Mouse (Mus musculus) mouse embryonic stem cell (cell line): ENCODE measurements around the gene Primpol.
"Not testable (repeated sequence)": the region's sequence is repeated elsewhere in the genome, so short reads cannot be mapped to it uniquely, and the experiment has no call there.

Experiments
- in situ Hi-C, 2 experiments: fragments of 300-500 bp; cut with MboI; formaldehyde crosslinking; loops; 1 replicate in 1 of 2; 3 replicates in 1 of 2; pipeline ENCODE4 v1.14.3; 2019 to 2020; ENCODE audit warnings: low sequenced_read_pairs in 2 of 2, low pct_unique_long_range_greater_than_20kb in 1 of 2, mixed read lengths in 1 of 2; ENCODE audit not compliant: unreplicated experiment in 1 of 2

Gene Primpol

DNA sequence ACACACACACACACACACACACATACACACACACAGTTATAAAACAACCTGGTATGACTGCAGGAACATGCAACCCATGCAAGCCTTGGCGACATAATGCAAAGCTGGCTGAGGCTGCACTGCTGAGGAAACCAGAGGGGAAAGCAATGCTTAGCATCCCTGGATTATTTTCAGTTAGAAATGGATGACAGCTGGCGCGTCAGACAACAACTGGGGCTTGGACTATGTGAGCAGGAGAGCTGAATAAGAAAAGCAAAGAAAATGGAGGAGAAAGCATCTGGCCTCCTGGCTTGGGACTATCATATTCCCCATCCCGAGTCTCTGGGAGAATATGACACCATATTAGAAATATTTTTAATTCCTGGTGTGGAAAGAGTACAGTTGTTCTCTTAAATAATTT is 4.1 kb downstream of the Primpol start:
- in situ Hi-C loops: no loop called here

DNA sequence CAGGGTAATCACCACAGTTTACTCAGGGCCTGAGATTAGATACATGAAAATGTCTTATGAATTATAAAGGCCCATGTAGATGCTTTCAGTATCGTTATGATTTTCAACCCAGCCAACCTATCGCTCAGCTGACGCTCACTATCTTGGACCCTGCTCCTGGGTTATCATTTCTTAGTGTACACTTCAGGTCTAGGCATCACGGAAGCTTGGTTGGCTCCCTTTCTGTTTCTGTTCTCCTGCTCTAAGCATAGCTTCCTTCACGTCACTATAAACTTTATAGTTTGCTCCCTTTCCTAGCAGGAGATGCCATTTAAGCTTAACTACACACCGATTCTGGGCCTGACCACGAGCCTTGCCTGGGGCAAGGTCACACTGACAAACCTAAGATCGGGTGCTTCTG is 5.5 kb downstream of the Primpol start:
- in situ Hi-C loops: no loop called here

DNA sequence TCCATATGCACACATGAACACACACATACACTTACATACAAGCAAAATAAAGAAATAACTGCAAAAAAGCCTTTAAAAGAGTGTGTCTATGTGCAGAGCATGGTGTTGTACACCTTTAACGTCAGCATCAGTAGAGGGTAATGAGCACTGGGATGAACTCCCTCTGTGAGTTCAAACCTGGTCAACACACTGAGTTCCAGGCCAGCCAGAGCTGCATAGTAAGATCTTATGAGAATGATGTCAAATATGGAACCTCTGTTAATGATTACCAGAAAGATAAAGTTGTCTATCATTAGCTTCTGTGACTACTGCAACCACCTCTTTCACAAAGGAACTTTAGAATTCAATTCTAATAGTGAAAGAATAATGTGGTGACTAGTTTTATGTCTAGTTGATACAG is 10.1 kb downstream of the Primpol start:
- in situ Hi-C loops: no loop called here

DNA sequence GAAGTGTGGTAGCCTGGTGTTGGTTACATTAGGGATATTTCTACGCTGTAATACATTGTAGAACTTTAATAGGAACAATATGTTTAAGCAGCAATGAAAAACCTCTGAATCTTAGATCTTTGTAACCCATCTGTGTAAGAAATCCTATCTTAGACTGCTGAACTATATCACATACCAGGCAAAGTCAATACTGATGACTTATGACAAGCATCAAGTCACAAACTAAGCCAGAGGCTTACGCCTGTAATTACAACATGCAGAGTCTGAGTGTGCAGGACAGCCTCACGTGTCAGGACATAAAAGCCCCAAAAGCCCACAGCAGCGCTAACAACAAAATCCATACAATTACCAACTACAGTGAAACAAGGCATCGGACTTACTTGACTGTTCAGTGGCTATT is 13.4 kb downstream of the Primpol start:
- in situ Hi-C loops: no loop called here

DNA sequence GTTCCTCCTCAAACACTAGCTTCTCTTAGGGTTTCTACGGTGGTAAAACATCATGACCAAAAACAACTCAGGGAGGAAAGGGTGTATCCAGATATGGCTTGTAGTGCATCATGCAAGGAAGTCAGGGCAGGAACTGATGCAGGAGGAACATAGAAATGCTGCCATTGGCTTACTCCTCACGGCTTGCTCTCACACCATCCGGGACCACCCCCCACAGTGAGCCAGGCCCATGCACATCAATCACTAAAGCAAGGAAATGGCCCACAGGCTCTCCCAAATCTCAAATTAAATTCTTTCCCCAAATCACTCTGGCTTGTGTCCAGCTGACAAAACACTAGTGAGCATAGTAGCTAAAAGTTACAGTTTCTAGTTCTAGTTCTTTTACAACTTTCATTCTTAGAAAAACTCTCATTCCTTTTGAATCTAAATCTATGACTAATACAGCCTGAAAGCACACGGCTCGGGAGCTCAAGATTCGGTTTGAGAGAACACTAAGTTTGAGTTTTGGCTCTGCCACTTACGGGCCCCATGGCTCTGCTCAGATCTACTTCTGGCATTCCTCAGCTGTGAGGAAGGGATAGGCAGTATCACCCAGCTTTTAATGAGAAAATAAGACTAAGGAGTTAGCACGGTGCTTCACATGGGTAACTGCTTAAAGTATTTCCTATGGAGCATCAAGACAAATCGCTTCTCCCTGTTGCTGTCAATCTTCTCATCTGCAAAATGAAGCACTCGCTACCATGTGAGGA is 15.9 kb downstream of the Primpol start:
- in situ Hi-C loops: no loop called here

DNA sequence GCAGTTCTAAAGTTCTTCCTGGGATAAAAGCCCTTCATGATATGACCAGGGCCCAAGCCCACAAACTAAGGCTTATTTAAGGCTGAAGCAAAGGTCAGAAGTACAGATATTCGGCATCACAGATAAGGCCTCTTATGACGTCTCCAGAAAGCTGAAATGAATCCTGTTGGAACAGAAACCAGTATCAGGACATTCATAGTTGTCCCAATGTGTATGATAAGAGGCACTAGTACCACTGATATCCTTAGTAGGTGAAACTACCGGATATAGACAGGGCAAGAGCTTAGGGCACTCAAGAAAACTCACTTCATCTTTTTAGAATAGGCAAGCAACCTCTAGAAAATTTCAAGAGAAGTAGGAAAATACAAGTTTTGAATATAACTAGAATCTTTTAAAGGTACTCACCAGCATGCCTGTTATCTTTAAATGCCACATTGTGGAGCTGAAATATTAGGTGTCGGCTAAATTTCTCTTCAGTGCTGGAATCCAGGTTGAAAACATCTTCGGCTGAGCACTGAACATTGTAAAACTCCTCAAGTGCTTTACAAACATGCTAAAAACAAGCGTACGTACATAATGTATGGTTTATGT is 17.6 kb downstream of the Primpol start:
- in situ Hi-C loops: no loop called here

DNA sequence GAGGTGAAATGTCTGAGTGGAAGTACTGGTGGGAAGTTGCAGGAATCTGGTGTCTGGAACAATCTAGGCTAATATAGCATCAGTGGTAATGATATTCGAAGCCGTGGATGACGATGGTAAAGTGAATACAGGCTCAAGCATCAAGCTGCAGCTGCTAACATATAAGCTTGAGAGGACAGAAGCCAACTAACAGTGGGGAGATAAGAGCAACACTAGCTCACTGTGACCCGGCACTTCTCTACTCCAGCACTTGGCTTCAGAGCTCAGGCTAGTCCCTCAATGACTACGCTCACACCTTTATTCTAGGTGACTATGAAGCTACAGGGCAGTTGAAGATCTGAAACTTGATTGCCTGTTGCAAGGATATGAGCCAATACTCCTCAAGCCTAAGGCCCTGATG is 18.3 kb downstream of the Primpol start:
- in situ Hi-C loops: no loop called here

DNA sequence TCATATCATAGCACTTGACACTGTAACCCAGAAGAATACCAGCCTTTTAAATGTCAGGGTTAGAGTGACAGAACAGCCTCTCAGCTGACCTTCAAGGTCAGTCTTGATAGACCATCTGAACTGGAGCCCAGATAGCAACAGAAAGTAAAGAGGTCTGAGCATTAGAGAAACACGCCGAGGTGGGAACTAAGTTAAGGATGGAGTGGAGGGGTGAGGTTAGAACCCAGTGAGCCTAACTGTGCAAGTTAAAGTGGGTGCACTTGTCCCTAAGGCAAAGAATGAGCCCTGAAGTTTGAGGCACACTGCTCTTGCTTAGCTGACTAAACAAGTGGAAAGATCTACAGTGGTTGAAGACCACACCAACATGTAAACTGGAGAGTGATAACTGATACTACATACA is 18.9 kb downstream of the Primpol start:
- in situ Hi-C loops: no loop called here

DNA sequence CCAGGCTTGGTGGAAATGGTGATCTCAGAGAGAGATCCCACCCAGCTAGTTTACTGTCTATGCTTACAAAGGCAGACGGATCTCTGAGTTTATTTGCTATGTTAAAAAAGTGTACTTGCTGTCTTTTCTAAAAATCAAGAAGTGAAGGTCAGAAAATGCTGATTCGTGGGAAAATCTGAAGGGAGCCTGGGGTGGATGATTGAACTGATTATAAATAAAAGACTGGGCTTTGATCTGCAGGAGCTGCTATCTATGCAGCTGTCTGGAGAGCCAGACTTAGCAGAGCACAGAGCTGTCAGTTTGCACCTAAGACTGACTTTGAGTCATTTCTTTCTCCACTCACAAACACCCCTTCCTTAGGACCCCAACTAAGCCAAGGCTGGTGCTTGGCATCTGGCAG is 19.6 kb downstream of the Primpol start:
- in situ Hi-C loops: no loop called here

DNA sequence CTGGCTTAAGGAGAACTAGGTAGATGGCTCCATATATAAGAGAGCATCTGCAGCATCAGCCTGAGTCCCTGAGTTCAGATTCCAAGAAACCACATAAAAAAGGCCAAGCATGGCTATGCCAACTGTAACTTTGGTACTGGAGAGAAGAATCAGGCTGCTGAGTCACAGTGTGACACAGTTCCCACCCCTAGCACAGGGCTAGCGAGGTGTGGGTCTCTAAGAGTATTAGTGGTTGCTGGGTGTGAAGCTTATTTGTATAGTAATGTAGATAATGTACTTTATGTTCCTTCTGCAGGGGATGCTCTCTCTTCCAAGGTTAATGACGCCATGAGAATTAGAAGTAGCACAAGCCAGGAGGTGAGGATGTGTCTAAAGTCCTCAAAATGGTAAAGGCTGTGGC is 20.5 kb downstream of the Primpol start:
- in situ Hi-C loops: no loop called here

DNA sequence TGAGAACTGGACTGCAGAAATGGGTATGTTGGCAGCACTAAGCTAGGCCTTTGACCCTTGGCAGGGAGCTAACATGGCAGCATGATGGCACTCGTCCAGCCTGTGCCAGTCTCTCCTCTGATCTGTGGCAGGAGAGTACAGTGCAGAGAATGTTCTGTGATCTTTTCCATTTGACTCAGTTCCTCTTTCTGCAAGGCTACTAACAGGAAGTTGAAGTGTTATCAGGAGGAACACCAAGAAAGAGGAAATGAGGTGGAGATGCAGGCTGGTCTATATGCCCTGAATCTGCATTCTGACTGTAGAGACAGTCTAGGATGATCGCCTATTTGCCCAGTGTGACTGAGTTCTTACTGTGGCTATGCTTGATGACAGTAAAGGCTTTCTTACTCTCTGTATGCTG is 21.4 kb downstream of the Primpol start:
- in situ Hi-C loops: no loop called here

DNA sequence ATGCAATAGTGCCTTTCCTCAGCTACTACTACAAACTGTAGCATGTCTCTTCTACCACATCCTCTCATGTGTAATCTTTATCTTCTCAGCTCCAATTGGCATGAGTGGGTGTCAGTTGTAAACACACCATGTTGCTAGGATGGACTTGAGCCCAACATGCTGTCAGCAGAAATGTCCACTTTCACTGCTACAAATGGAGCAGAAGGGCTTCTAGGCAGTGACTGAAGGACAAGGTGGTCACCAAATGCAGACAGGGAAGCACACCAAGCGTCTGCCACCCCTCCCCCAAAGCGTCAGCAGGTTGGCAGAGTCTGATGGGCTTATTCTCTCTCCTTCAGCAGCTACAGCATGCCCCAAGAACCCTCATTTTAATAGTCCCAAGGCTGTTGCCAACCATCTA is 23.2 kb downstream of the Primpol start:
- in situ Hi-C loops: no loop called here

DNA sequence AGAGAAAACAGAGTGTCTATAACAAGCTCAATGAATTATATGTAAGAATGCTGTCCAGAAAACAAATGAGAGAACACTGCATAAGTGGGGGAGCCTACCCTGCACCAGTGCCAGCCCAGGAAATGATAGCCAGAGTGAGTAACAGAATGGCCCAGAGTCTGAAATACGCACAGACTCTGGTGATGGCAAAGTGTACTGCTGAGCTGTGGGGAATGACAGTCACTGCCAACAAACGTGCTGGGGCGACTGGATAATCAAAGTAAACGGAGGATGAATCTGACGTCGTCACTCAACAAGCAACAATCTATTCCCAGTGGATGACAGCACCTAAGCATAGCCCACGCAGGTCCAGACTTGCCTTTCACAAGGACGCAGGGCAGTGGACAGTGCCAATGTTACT is 23.9 kb downstream of the Primpol start:
- in situ Hi-C loops: no loop called here

DNA sequence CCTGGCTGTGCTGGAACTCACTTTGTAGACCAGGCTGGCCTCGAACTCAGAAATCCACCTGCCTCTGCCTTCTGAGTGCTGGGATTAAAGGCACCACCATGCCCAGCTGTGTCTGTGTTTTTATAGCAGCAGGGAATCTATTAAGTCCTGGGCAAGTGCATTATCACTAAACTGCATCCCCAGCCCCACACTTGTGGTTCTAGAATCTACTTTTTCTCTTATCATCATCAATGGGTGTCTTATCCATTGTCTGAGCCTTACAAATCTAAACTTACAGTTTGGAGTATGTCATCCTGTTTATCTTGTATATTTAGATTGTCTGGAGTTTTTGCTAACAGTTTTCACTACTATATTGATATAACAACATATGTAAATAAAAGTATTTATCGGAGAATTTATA is 28.3 kb downstream of the Primpol start:
- in situ Hi-C loops: no loop called here

DNA sequence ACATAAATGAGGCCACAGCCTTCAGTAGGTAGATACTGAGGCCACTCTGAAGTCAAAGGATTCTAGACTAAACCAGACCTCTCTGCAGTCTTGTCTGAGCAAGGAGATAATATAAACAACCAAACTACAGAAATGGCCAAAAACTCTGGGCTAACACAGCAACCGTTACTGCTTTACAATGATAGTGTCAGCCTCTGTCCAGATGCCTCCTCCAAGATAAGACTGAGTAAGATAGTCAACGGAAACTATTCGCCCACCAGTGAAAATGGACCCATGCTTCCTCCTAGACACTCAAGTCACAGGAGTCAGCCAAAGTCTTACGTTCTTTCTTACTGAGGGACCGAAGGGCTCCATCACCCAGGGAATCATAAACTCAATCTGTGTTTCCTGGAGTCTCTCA is 29.1 kb downstream of the Primpol start:
- in situ Hi-C loops: no loop called here

DNA sequence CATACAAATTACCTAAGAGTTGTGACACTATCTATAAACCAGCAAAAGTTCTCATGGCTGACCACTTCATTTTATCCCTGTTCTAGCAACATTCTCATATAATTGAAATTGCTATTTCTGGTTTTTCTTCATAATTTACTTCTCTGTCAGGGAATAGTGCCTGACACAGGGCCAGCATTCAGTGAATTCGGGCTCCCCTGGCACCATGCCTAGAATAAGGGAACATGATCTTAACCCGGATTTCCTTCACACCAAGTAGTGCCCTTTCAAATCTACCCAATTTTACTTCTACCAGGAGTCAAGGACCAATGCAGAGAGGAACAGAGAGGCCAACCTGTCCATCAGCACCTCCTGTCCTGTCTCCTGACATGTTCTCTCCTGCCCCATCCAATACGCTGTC is 31.4 kb downstream of the Primpol start:
- in situ Hi-C loops: no loop called here

DNA sequence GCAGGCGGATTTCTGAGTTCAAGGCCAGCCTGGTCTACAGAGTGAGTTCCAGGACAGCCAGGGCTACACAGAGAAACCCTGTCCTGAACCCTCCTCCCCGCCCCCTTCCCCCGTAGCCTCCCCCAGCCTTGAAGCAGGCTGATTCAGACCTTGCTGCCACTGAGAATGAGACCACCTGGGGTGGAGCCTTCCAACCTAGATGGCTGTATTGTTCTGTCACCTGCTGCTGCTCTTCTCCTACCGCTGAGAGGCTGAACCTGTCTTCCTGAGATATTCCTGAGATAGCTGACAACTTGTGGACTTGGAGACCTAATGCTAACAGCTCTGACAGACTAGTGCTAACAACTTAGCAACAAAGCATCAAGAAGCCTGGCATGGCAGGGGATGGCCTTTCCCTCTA is 32.7 kb downstream of the Primpol start:
- in situ Hi-C loops: not testable (repeated sequence)

DNA sequence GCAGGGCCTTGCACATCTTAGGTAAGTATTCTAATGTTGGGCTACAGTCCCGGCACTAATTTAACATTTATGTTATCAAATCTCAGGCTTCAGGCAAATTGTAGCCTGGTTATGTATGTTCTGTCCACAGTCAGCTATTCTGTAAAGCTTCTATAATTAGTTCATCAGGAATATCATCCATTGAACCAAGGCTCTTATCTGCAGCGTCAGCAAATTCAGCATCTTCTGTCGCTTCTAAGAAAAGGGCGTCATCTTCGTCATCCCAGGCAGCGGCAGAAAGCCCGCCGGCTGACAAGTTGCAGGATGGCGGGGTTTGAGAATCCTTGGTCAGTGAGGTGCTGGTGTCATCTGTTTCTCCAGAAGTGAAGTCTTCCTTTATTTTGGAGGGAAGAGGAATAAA is 38.2 kb downstream of the Primpol start:
- in situ Hi-C loops: no loop called here

DNA sequence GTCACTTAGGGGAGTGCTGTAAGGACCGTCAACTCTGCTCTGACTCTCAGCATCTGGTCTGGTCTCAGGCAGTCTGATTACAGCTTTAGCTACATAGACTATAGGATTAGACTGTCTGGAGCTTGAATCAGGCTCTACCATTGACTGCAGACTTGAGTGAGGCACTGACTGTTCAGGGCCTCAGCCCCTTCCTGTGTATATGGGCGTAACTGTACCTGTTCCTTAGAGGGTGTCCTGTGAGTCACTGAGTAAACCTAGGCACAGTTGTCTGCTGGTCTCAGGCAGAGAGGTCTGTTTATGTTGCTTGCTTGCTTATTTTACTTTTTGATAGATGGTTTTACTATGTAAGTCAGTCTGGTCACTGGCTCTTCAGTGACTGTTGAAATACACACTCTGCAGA is 43.0 kb downstream of the Primpol start:
- in situ Hi-C loops: no loop called here

DNA sequence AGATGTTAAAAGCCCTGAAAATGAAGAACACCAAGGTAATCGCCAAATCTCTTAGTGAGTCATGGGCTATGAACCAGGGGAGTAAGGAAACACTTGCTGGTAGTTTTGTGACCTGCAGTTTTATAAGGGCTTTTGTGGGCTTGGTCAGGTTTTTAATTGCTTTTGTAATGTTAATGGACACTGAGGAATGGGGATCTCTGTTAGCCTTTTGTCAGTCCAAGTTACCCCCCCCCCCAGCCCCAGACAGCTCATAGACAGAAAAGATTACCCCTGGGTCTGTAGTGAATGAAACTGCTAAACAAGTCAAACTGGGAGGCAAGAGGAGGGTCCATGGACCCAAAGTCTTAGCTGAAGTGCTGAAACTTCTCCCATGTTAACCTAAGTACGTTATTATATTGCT is 43.6 kb downstream of the Primpol start:
- in situ Hi-C loops: no loop called here

DNA sequence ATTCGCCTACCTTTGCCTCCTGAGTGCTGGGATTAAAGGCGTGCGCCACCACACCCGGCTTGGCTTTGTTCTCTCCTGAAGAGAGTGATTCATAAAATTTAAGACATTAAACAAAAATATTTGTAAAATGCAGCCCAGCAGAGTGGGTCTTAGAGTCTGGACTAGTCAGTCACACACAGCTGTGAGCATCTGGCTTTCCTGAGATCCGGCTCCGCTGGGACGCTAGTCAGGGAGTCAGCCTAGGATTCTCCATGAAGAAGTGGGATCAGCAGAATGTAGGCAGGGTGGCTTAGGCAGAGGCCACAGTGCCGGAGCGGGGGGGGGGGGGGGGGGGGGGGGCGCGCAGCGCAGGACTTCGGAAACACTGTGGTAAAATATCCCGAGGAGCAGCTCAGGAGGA is 46.3 kb downstream of the Primpol start:
- in situ Hi-C loops: no loop called here
